Mouse (Mus musculus) thymus, adult 2 months (tissue): ENCODE data around the gene Actr5.

Experiments
- CTCF ChIP-seq: fragments of 200-500 bp; IDR thresholded peaks from 2 replicates; pipeline ENCODE4 v1.5.1; 2012; ENCODE audit warnings: mild to moderate bottlenecking, control low read depth, low read length, moderate library complexity, borderline replicate concordance; ENCODE audit not compliant: control insufficient read depth, poor library complexity, insufficient read depth; ENCODE audit errors: extremely low read depth
- POLR2A ChIP-seq: fragments of 200-500 bp; IDR thresholded peaks from 2 replicates; pipeline ENCODE4 v1.6.1; 2012; ENCODE audit warnings: mild to moderate bottlenecking, low read length, control low read depth, moderate library complexity; ENCODE audit not compliant: control insufficient read depth, poor library complexity, insufficient read depth; ENCODE audit errors: extremely low read depth

GRCm38 (mm10) chr2:158669199-158670195, 44.8 kb downstream of the Actr5 start:
- TF ChIP-seq CTCF (no peak), POLR2A (no peak; the same call in 1 of the 2 replicates)
